Mouse (Mus musculus) frontal cortex, postnatal 25 days (tissue): ENCODE data around the gene Ndufa4l2.
A peak's percentile ranks its signal among the peaks of the same experiment; 100 is the strongest.

Experiments
- DNase-seq, 2 experiments: peaks; one replicate each; pipeline ENCODE4 v3.0.0; 2022; ENCODE audit warnings: low spot score in 2 of 2

The Ndufa4l2 gene

GRCm38 (mm10) chr10:127514764-127515163 lies at the start of gene Ndufa4l2:
Gene Ndufa4l2, plus strand, starts transcription at chr10:127514967.
- no peak for DNase-seq

GRCm38 (mm10) chr10:127471281-127471988 lies 43.3 kb upstream of the Ndufa4l2 start:
- no peak for DNase-seq

- no peak for DNase-seq
Observed at GRCm38 (mm10) chr10:127472722-127473121, 42.0 kb upstream of the Ndufa4l2 start.

GRCm38 (mm10) chr10:127475175-127475574 lies 39.6 kb upstream of the Ndufa4l2 start:
- no peak for DNase-seq

GRCm38 (mm10) chr10:127476541-127476940 lies 38.2 kb upstream of the Ndufa4l2 start:
- DNase-seq = no peak

GRCm38 (mm10) chr10:127477301-127477700 lies 37.5 kb upstream of the Ndufa4l2 start:
- no peak for DNase-seq

- no peak for DNase-seq
Observed at GRCm38 (mm10) chr10:127479131-127479530, 35.6 kb upstream of the Ndufa4l2 start.

GRCm38 (mm10) chr10:127480833-127481813 lies 33.6 kb upstream of the Ndufa4l2 start:
- DNase-seq = peak in 1 of 2 experiments; percentile 35

GRCm38 (mm10) chr10:127485235-127485634 lies 29.5 kb upstream of the Ndufa4l2 start:
- DNase-seq = no peak

GRCm38 (mm10) chr10:127488856-127489255 lies 25.9 kb upstream of the Ndufa4l2 start:
- no peak for DNase-seq

- no peak for DNase-seq
Observed at GRCm38 (mm10) chr10:127490160-127491127, 24.3 kb upstream of the Ndufa4l2 start.

- no peak for DNase-seq
Observed at GRCm38 (mm10) chr10:127491128-127491512, 23.6 kb upstream of the Ndufa4l2 start.

GRCm38 (mm10) chr10:127492118-127492517 lies 22.6 kb upstream of the Ndufa4l2 start:
- DNase-seq = no peak

- DNase-seq = no peak
Observed at GRCm38 (mm10) chr10:127496156-127496555, 18.6 kb upstream of the Ndufa4l2 start.

GRCm38 (mm10) chr10:127499516-127499915 lies 15.3 kb upstream of the Ndufa4l2 start:
- DNase-seq = no peak

- no peak for DNase-seq
Observed at GRCm38 (mm10) chr10:127500042-127500441, 14.7 kb upstream of the Ndufa4l2 start.

- DNase-seq = no peak
Observed at GRCm38 (mm10) chr10:127500894-127501893, 13.6 kb upstream of the Ndufa4l2 start, which contains the start of gene Stac3. Gene Stac3, plus strand, starts transcription at chr10:127501686.

GRCm38 (mm10) chr10:127508239-127508638 lies 6.5 kb upstream of the Ndufa4l2 start:
- peak; percentile 63 to 73 for DNase-seq

GRCm38 (mm10) chr10:127509051-127509836 lies 5.5 kb upstream of the Ndufa4l2 start:
- peak; percentile 69 to 76 for DNase-seq
